Mouse (Mus musculus): ENCODE results near the gene Adarb1.
A peak's percentile ranks its signal among the peaks of the same experiment; 100 is the strongest.

Adarb1 gene

DNA sequence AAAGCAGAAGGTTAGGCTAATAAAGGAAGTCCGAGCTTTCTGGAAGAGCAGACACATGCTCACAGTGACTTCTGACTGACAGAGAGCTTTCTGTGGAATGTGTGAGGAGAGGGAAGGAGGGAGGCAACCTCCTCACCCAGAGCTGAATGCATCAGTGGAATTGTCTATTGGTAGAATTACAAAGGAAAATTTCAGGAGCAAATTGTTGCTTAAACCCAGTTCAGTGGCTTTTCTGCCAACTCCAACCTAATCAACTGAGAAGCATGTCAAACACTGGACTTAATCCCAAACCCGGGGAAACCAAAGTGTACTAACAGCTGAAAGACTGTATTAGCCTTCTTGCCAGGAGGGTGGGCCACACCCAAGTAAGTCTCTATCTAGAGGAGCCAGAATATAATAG lies 36.9 kb downstream of the Adarb1 start:
- no peak for DNase-seq (ENCODE audit: low spot score)

DNA sequence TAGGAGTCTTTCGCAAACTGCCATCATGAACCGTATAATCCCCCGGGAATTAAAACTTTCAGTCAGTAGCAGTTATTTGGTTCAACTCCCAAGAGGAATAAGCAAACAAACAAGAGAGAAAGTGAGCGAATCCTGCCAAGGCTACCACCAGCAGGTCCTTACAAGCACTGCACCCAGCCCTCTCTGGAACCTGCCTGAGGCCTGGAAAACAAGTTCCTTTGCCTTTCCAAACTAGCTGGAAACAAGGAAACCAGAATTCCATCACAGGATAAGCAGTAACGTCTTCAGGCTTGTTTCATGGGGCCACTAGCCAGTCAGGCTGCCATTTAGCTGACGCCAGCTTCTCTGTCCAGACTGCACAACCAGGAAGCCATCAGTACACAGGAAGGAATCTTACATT lies 37.4 kb downstream of the Adarb1 start:
- DNase-seq (ENCODE audit: low spot score): no peak

DNA sequence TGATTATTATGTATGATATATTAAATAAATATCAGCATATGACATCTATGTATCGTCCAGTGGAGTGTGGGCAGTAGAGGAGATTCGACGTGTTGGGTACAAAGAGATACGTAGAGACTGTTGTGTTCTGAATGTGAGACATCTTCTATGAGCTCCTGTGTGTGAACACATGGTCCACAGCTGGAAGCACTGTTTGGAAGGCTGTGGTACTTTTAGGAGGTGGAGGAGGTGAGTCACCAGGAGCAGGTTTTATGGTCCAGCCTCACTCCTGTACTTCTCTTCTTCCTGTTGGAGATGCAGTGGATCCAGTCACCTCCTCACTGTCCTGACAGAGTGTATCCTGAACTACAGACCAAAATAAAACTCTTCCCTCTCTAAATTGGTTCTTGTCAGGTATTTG lies 38.9 kb downstream of the Adarb1 start:
- no peak for DNase-seq (ENCODE audit: low spot score)

DNA sequence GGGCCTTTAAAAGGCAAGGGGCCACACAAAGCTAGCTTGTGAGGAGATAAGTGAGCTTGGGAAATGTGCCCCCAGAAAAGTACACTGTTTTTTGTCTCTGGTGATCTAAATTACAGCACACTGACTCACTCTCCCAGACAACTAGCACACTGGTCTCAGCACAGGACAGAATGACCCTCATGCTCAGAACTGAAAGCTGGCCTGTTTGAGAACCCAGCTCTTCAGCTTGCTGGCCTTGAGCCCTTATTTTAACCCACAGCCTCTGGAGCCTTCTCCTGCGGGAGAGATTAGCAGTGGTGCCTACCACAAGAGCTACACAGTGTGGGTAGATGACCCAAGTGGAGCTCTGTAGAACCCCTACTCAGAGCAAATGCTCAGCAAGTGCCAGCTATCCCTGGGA lies 42.0 kb downstream of the Adarb1 start:
- DNase-seq (ENCODE audit: low spot score): no peak

DNA sequence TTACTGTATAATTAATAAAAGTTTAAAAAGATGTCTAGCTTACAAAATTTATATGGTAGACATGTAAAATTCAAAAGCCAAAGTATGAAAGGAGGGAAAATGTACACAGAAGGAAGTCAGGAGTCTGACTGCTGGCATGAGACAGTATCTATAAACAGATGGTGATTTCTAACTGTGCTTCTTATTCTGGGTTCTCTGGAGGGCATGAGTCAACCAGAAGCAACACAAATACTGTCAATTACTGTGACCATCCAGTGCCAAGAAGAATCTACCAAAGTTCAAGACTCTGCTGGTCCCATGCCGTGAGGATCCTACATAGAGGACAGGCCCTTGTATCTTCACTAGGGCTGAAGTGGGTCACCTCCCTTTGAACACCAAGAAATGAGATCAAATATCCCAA lies 43.1 kb downstream of the Adarb1 start:
- no peak for DNase-seq (ENCODE audit: low spot score)

DNA sequence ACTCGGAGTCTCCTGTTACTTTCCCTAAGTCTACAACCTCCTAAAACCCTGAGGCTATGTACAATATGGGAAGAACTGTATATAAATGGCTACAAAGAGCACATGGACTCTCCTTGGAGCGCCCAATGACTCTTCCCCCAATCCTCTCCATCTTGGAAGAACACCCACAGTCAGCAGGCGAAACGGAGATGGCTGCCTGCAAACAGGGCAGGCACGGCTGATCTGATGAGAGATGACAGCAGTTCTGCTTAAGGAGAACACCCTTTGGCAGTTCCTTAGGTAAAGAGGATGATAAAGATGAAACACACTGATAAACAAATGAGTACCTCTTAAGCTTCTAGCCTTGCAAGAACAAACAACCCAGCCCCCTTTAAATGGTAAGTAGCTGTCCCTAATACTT lies 43.7 kb downstream of the Adarb1 start:
- DNase-seq (ENCODE audit: low spot score): no peak

DNA sequence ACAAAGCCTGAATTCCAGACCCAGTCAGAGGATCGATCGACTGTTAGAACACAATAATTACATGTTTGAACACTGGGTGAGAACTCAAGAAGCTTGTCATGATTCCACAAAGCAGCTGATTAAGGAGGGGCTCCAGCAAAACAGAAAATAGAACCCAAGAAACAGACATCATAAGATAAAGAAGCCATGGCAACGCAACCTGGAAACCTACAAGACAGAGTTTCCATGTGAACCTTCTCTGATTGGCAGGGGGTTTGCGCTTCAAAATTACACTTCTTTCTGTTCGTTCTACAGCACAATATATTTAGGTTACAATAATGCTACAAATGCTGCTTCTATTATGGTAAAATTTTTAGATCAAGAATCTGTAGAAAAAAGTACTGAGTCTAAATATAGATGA lies 47.9 kb downstream of the Adarb1 start:
- DNase-seq (ENCODE audit: low spot score): no peak

DNA sequence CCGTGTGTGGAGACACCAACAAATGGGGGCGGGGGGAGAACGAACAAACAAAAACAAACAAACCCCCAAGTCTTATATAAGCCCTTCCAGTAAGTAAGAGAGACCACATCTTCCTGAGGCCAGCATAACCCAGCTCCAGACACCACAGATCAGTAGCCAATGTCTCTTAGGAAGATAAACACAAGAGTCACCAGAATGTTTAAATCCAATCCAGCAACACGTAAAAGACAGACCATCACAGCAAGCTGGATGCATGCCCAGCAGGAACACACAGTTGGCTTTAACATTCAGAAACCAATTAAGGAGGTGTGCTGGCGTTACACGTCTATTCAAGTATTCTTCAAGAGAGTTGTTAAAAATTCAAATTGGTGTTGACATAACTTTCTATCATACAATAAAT lies 50.1 kb downstream of the Adarb1 start:
- no peak for DNase-seq (ENCODE audit: low spot score)

DNA sequence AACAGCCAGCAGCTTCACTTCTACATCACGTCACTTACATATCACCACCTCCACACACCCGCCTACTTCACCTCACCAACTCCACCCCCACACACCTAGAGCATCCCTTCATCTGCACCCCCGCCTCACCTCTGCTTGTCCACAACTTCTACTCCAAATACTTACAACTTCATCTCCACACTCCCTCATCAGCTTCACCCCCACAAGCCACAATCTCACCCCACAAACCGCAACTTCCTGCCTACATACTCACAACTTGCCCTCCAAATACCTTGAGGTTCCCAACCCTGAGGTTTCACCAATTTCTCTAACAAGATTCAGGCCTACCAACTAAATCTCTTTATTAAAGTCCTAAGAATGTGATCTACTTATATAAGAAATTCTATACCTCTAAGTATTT lies 51.1 kb downstream of the Adarb1 start:
- DNase-seq (ENCODE audit: low spot score): no peak

DNA sequence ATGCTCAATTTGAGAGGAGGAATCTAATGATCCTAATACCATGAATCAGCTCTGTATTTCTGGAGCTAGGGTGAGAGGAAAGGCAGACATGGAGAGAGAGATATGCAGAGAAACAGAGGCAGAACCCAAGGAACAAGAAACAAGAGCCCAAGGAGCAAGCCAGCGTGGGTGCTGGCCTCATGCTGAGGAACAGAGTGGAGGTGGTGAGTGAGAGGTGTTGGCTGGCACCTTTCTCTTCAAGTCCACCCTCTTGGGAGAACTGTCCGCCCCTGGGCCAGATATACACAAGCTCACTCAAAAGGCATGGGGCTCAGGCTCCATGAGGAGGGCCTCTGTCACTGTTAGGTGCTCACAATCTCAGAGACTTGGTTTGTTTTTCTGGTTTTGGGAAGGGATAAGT lies 52.9 kb downstream of the Adarb1 start:
- DNase-seq (ENCODE audit: low spot score): no peak

DNA sequence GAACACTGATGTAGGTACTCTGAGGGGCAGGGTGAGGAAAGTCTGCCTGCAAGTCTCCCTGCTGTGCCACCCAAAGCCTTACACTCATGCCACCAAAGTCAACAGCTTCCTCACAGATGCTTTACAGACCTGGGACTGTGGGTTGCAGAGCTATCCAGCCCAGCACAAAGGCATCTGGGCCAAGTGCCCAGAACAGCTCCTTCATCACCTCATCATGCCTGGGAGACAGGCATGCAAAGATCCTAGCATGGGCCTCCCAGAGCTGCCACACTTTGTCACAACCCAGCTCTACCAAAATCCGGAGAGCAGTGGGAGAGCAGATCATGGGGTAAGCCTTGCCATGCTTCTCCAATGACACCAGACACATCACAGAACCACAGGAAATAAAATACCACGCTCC lies 57.6 kb downstream of the Adarb1 start:
- DNase-seq (ENCODE audit: low spot score): no peak

DNA sequence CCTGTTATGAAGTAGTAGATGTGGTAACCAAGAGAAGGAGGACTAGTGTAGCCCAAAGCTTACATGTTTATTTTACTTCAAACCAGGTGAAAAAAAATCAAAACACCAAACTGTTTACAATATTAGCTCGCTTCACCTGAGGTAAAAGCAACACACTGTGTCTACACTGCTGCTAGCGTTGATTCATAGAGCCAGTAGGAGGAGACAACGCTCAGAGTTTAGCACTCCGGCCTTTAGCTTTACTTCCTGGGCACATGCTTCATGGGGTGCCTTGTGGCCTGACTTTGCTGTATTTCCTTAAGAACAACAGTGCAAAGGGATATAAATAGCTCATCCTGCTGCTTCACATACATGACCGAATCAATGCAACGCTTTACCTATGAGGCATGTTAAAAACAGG lies 60.1 kb downstream of the Adarb1 start:
- DNase-seq (ENCODE audit: low spot score): no peak

DNA sequence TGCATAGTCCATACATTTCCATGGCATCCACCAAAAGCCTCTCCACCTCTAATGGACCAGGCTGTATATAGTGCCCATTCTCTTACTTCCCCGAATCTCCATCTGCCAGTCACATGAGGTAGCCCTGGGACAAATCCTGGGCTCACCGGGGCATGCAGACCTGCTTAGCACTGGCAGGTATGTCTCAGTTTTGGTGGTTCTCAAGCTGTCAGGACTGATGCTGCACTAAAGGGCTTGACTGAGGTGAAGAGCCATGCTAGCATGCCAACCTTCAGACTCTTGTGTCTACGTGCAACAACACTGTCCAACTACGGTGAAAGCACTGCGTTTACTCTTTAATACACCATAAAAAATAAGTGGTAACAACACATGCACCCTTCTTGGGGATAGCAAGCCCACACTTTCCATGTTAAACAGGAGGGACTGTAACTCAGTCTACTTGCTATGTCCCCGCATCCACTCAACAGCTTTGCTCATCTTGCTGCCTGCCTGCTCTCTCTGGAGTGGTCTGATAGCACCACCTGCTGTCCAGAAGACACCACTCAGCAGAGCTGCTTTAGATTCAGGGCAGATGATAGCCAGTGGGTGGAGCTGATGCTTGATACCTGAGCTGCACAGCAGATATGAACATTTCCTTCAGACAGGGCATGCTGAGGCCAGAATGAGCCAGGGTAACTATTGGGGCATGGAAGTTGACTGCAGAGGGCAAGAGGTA lies 64.9 kb downstream of the Adarb1 start:
- peak; percentile 46 for DNase-seq (ENCODE audit: low spot score)

DNA sequence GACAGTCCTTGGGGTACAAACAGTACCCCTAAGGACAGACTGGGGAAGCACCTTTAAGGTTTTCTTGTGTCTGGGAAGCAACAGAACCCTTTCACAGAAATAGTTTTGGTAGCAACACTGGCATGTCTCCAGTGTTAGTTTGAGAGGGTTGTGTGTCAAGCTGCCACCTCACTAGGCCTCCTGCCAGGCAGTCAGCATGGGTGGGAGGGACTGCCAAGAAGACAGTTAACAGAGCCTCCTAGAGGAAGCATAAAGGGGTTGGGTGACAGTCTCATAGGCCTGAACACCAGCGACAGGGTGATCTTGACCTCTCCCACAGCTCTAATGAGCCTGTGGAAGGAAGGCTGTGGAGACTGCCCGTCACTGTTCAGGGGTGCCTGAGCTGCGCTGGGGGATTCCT lies 75.2 kb downstream of the Adarb1 start:
- DNase-seq (ENCODE audit: low spot score): no peak

DNA sequence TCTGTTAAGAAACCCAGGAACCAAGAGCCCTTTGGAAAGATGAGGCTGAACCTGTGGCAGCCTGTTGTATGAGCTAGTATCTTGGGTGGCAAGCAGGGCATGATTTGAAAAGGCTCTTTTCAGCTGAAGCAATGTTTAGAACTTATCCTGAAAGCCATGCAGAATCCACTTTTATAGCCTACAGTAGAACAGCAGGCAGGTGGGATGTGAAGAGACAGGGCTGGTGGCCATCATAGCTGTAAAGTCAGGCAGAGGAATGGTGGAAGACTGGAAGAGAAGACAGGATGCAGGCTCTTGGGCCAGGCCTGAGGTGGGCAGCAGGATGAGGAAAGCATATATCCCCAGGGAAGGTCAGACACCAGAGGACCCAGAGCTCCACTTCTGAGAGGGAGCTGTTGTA lies 76.4 kb downstream of the Adarb1 start:
- DNase-seq (ENCODE audit: low spot score): no peak

DNA sequence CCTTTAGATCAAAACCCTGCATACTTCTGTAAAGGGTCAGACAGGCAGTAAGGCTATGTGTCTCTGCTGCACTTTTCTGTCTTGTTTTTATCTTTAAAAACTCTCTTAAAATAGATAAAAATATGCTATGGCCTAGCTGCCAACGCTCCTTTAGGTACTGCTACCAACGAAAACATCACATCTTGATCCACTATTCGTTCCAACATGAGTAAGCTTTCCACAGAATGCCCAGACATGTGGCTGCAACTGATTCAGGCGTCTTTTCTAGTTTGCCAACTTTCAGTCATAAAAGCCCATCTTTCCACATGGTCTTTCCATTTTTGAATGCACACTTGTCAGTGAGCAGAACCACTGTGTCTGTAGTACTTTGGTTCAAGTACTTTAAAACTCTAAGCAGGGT lies 77.0 kb downstream of the Adarb1 start:
- DNase-seq (ENCODE audit: low spot score): no peak

DNA sequence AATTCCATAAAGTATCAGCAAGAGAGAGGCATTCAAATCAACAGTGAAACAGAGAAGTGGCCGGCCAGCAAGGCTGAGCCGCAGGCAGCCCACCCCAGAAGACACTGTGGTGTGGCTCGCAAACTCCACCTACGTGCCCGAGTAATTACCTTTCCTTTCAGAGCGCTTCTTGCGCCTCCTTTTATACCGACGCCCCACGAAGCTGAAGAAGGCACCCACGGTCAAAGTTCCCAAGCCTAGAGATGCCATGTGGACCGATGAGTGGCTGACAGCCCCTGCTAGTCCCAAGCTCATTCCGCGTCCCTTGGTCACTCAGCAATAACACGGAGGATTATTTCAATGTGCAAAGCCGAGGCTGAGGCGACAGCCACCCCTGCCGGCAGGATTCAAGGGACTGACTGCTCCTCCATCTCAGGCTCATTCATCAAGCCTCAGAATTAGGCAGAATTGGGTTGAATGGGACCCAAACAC lies 78.2 kb downstream of the Adarb1 start:
- no peak for DNase-seq (ENCODE audit: low spot score)

DNA sequence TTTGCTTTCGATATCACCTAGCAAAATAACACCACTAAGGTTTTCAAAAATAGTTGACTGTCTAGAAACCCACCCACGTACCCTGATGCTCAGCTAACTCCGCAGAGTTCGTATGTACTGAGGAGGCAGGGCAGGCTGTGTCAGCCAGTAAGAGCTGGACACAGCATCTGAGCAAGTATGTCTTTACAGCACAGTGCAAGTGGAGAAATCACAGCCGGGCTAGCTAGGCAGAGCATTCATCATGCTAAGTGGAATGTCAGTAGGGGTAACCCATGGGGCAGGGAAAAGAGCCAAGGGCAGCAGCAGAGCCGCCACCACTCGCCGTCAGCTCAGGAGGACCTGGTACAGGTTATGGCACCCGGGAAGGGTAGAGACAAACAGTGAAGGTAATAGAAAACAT lies 84.6 kb downstream of the Adarb1 start:
- no peak for DNase-seq (ENCODE audit: low spot score)

DNA sequence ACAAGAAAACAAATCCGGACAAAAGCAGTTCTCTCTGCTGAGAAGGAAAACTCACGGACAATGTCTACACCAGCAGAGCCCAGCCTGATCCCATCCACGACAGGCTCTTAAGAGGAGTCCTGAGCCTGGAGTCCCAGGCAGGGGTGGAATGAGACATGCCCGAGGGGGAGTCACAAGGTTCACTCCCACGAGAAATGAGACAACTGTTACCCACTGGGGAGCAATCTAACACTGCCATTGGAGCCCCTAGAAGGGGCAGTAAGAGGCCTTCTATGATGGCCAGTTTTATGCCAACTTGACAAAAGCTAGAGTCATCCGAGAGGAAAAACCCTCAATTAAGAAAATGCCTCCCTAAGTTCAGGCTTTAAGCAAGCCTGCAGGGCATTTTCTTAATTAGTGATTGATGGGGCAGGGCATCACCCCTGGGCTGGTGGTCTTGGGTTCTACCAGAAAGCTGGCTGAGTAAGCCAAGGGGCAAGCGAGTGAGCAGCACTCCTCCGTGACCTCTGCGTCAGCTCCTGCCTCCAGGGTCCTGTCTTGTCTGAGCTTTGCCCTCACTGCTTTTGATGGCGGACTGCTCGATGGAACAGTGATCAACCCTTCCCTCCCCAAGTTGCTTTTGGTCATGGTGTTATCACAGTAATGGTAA lies 88.5 kb downstream of the Adarb1 start:
- no peak for DNase-seq (ENCODE audit: low spot score)

DNA sequence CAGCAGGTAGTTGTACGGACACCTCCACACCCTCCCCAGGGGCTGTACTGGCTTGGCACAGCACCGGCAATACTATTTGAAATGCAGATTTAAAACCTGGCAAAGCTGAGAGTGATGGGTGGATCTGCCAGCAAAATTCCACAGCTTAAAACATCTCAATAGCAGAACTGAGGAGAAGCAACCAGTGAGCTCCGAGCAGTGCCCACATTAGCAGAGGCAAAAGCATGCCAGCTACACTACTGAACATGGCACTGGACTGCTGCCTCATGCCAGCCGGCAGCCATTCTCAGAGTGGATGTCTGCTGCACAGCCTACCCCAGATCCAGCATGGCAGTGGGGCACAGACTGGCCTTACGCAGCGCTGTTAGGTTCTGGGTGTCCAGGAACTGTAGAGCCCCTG lies 93.4 kb downstream of the Adarb1 start:
- DNase-seq (ENCODE audit: low spot score): no peak

DNA sequence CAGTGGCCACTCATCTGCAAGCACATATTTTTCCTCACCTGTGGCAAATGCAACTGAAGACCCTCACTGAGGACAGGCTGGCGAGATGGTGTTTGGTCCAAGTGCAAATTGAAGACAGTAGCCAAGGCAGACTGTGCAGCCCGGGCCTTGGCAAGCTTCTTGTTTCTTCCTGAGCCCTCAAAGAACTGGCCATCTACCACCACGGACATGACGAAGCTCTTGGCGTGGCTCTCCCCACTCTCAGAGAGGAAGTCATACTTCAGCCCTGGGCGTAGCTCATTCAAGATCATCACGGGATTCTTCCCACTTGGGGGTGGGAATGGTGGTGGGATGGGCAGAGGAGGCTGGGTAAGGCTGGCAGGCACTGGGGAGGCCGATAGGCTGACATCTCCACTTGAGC lies 96.5 kb downstream of the Adarb1 start:
- no peak for DNase-seq (ENCODE audit: low spot score)

DNA sequence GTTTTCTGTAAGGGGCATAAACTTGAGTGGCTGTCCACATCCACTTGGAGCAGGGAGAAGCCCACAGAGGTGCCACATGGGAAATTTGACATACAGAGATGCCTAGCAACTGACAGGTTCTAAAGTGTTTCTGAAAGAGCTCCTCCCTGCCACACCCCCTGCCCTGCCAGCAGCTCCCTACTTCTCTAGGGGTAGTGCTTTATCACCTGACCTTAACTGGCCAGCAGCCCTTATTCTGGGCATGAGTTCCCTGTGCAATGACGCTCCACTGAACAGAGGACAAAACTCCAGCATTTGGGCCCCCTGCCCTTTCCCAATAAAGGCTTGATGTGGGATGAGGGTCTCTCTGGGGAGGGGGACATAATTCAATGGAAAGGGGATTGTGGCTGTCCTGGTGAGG lies 97.1 kb downstream of the Adarb1 start:
- no peak for DNase-seq (ENCODE audit: low spot score)

DNA sequence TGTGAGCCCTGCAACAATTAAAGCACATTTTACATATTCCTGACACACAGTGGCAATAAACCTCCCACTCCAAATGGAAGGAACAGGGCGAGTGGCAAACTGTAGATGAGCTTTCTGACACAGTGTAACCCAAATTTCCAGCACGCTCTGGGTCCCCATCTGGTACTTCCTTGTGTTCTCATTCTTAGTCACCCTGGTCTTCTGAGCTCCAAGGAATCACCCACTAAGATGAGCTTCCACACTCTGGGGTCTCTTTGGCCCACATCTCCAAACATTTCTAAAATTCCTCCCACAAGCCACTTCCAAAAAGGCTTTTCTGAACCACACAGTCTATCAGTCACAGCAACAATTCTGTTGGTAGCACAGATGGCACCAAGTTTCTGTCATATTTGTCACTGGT lies 102.4 kb downstream of the Adarb1 start:
- no peak for DNase-seq (ENCODE audit: low spot score)

DNA sequence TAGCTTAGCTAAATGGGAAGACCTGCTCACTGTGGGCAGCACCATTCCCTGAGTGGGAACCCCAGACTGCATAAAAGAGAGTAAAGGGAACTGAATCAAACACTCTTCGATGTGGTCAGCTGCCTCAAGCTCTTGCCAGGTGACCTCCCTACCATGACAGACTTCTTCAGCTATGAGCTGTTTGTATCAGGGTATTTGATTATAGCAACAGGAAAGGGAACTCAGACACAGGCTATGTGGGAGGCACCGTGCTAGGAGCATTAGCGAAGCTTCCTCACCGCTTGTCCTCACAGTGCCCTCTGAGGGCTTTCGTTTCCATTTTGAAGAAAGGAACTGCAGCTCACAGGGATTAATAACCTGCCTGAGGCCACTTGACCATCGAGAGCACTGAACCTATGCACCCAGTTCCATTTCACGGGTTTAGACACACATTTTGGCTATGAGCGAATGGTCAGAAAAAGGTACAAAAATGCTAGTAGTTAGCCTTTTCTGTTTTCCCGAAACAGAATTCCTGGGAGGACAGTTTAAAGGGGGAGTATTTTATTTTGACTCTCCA lies 103.3 kb downstream of the Adarb1 start:
- DNase-seq (ENCODE audit: low spot score): no peak
